Mouse (Mus musculus): ENCODE results near the gene Sec24d.
"Not testable (repeated sequence)": the region's sequence is repeated elsewhere in the genome, so short reads cannot be mapped to it uniquely, and the experiment has no call there.

Sec24d gene

GRCm38 (mm10) chr3:123337853-123338252 is 70.6 kb downstream of the Sec24d start:
- CTCF ChIA-PET: no interaction called here

GRCm38 (mm10) chr3:123338666-123339195 is 71.5 kb downstream of the Sec24d start:
- CTCF ChIA-PET: no interaction called here

- CTCF ChIA-PET: no interaction called here
Observed at GRCm38 (mm10) chr3:123341049-123341448, 73.8 kb downstream of the Sec24d start.

- CTCF ChIA-PET: no interaction called here
Observed at GRCm38 (mm10) chr3:123343690-123344089, 76.4 kb downstream of the Sec24d start.

- CTCF ChIA-PET: no interaction called here
Observed at GRCm38 (mm10) chr3:123348080-123348802, 81.0 kb downstream of the Sec24d start.

- CTCF ChIA-PET: no interaction called here
Observed at GRCm38 (mm10) chr3:123350602-123351001, 83.3 kb downstream of the Sec24d start.

- CTCF ChIA-PET: no interaction called here
Observed at GRCm38 (mm10) chr3:123351519-123351918, 84.3 kb downstream of the Sec24d start.

GRCm38 (mm10) chr3:123353183-123353582 is 85.9 kb downstream of the Sec24d start:
- CTCF ChIA-PET: no interaction called here

GRCm38 (mm10) chr3:123353661-123354060 is 86.4 kb downstream of the Sec24d start:
- CTCF ChIA-PET: interaction anchor here (1.0 kb wide), 1 partner anchor 184 kb away, joined by 3 read pairs; no protein-coding TSS in a partner anchor

GRCm38 (mm10) chr3:123354388-123354787 is 87.1 kb downstream of the Sec24d start:
- CTCF ChIA-PET: interaction anchor here (1.0 kb wide), 1 partner anchor 185 kb away, joined by 3 read pairs; no protein-coding TSS in a partner anchor

- CTCF ChIA-PET: interaction anchor here (0.6 kb wide), 1 partner anchor 194 kb away, joined by 5 read pairs; no protein-coding TSS in a partner anchor
Observed at GRCm38 (mm10) chr3:123356377-123356991, 89.2 kb downstream of the Sec24d start.

- CTCF ChIA-PET: not testable (repeated sequence)
Observed at GRCm38 (mm10) chr3:123366820-123367219, 99.6 kb downstream of the Sec24d start.

GRCm38 (mm10) chr3:123369161-123369560 is 101.9 kb downstream of the Sec24d start:
- CTCF ChIA-PET: interaction anchor here (0.5 kb wide), 1 partner anchor 427 kb away, joined by 3 read pairs; no protein-coding TSS in a partner anchor

- CTCF ChIA-PET: no interaction called here
Observed at GRCm38 (mm10) chr3:123370927-123371326, 103.7 kb downstream of the Sec24d start.

- CTCF ChIA-PET: interaction anchor here (0.5 kb wide), 1 partner anchor 14 kb away, joined by 3 read pairs; the partner anchor contains the start of gene Mettl14
Observed at GRCm38 (mm10) chr3:123371766-123372535, 104.7 kb downstream of the Sec24d start.

- CTCF ChIA-PET: interaction anchor here (0.6 to 0.7 kb wide), 2 partner anchors 9 to 40 kb away, joined by 3 read pairs; no protein-coding TSS in a partner anchor
Observed at GRCm38 (mm10) chr3:123376562-123376961, 109.3 kb downstream of the Sec24d start.

- CTCF ChIA-PET: no interaction called here
Observed at GRCm38 (mm10) chr3:123384435-123384834, 117.2 kb downstream of the Sec24d start.

GRCm38 (mm10) chr3:123385118-123385485 is 117.8 kb downstream of the Sec24d start:
- CTCF ChIA-PET: interaction anchor here (0.7 kb wide), 1 partner anchor 9 kb away, joined by 3 read pairs; no protein-coding TSS in a partner anchor

- CTCF ChIA-PET: interaction anchor here (0.7 kb wide), 3 partner anchors 9 to 14 kb away, joined by 3 read pairs; no protein-coding TSS in a partner anchor
Observed at GRCm38 (mm10) chr3:123385486-123386156, 118.4 kb downstream of the Sec24d start, which contains the start of gene Mettl14. Gene Mettl14, minus strand, starts transcription at chr3:123386108.

- CTCF ChIA-PET: interaction anchor here (0.7 kb wide), 2 partner anchors 13 to 15 kb away, joined by 3 read pairs; no protein-coding TSS in a partner anchor
Observed at GRCm38 (mm10) chr3:123386157-123386780, 119.0 kb downstream of the Sec24d start.

GRCm38 (mm10) chr3:123391180-123391579 is 123.9 kb downstream of the Sec24d start:
- CTCF ChIA-PET: no interaction called here
